In genomic region chr12:79969346-79970226, GRCm38 (mm10) we compare ENCODE assay signal across 9 mouse cellular contexts.
DNase-seq lines count a peak whose midpoint lies in the region; ATAC-seq lines count a peak whose summit lies in the region.
"Had no signal": no experiment of that assay in that cellular context is flagged by ENCODE, and none has a peak within 500 bp of the region (broad histone marks: within the 10 kb centered on the region; RNA-seq: fewer than 3 reads in every experiment).

No protein-coding gene starts in this region.

- H3K4me1 ChIP-seq in forebrain, embryonic 14.5 days (ENCODE audit: control insufficient read depth, insufficient read depth, low read length): peaks cover 35% of the 10 kb centered on the region
- peaks cover 49% of the 10 kb centered on the region for H3K4me1 ChIP-seq in intestine, embryonic 16.5 days (ENCODE audit: control insufficient read depth, insufficient read depth, low read length)
- H3K4me1 ChIP-seq in lung, embryonic 16.5 days (replicated peaks; ENCODE audit: control insufficient read depth, insufficient read depth, low read length): peaks cover 71% of the 10 kb centered on the region

- DNase-seq in right cerebral cortex, postnatal 10 days (ENCODE audit: low spot score in 2 of 2): peak; percentile 72 to 77
- no peak for DNase-seq in right cerebral cortex, adult 2 months (ENCODE audit: low spot score in 2 of 2)
- DNase-seq in forebrain, embryonic 14.5 days (ENCODE audit: low spot score): peak; percentile 77
- no peak for DNase-seq in gastrocnemius, adult 8-10 months (ENCODE audit: low spot score in 2 of 2)
- DNase-seq: liver, embryonic 13.5 days had no signal

- ATAC-seq in forebrain, embryonic 14.5 days: peak; percentile 32
- peak; percentile 22 for ATAC-seq in intestine, embryonic 16.5 days
- peak; percentile 13; the same call in 1 of the 2 replicates for ATAC-seq in lung, embryonic 16.5 days (ENCODE audit: low read depth)
- no peak for ATAC-seq in megakaryocyte-erythroid progenitor cell, adult 5-6 weeks (replicated peaks; ENCODE audit: low FRiP score, low TSS enrichment, poor library complexity, severe bottlenecking)
- ATAC-seq in erythroid progenitor cell, adult 5-6 weeks (replicated peaks; ENCODE audit: low FRiP score, poor library complexity, severe bottlenecking): no peak

- no peak overlapping the region for H3K9ac ChIP-seq in forebrain, embryonic 14.5 days (ENCODE audit: low read length)
- peak overlapping the region; percentile 53; the same call in 1 of the 2 replicates for H3K9ac ChIP-seq in intestine, embryonic 16.5 days (ENCODE audit: low read depth, low read length)
- peak overlapping the region; percentile 55 for H3K9ac ChIP-seq in lung, embryonic 16.5 days (ENCODE audit: low read length)
- H3K9ac ChIP-seq: liver, embryonic 13.5 days had no signal

- H3K27ac ChIP-seq in forebrain, embryonic 14.5 days (ENCODE audit: low read depth, low read length): peak overlapping the region; percentile 78
- peak overlapping the region; percentile 88 for H3K27ac ChIP-seq in intestine, embryonic 16.5 days (ENCODE audit: low read length)
- H3K27ac ChIP-seq in lung, embryonic 16.5 days (ENCODE audit: low read length): peak overlapping the region; percentile 87
- H3K27ac ChIP-seq: liver, embryonic 13.5 days had no signal

- H3K4me2 ChIP-seq in forebrain, embryonic 14.5 days (ENCODE audit: low read length): no peak overlapping the region
- H3K4me2 ChIP-seq in intestine, embryonic 16.5 days (ENCODE audit: low read depth, low read length): no peak overlapping the region
- no peak overlapping the region for H3K4me2 ChIP-seq in lung, embryonic 16.5 days (ENCODE audit: low read depth, low read length)
- H3K4me2 ChIP-seq: liver, embryonic 13.5 days had no signal

- H3K27me3 ChIP-seq in forebrain, embryonic 14.5 days (replicated peaks; ENCODE audit: control insufficient read depth, insufficient read depth, low read length): no peaks in the 10 kb centered on the region
- no peaks in the 10 kb centered on the region for H3K27me3 ChIP-seq in intestine, embryonic 16.5 days (replicated peaks; ENCODE audit: control insufficient read depth, insufficient read depth, low read length)
- H3K27me3 ChIP-seq in lung, embryonic 16.5 days (ENCODE audit: control insufficient read depth, insufficient read depth, low read depth, low read length): no peaks in the 10 kb centered on the region

- no peaks in the 10 kb centered on the region for H3K36me3 ChIP-seq in forebrain, embryonic 14.5 days (ENCODE audit: control insufficient read depth, insufficient read depth, low read length)
- H3K36me3 ChIP-seq in intestine, embryonic 16.5 days (ENCODE audit: control insufficient read depth, insufficient read depth, low read length): no peaks in the 10 kb centered on the region
- H3K36me3 ChIP-seq in lung, embryonic 16.5 days (ENCODE audit: control insufficient read depth, insufficient read depth, low read length): no peaks in the 10 kb centered on the region
- H3K36me3 ChIP-seq: liver, embryonic 13.5 days had no signal

- 73% methylated on average over 3 of the region's 3 CpGs for WGBS in forebrain, embryonic 14.5 days
- WGBS in intestine, embryonic 16.5 days: 79% methylated on average over 3 of the region's 3 CpGs
- 68% methylated on average over 3 of the region's 3 CpGs for WGBS in lung, embryonic 16.5 days

- no peak overlapping the region for H3K4me3 ChIP-seq in forebrain, embryonic 14.5 days (ENCODE audit: low read depth, low read length)
- no peak overlapping the region for H3K4me3 ChIP-seq in intestine, embryonic 16.5 days (ENCODE audit: low read length)
- H3K4me3 ChIP-seq in lung, embryonic 16.5 days (ENCODE audit: low read length): no peak overlapping the region
- H3K4me3 ChIP-seq: liver, embryonic 13.5 days had no signal

- no peaks in the 10 kb centered on the region for H3K9me3 ChIP-seq in forebrain, embryonic 14.5 days (replicated peaks; ENCODE audit: control insufficient read depth, low read length)
- no peaks in the 10 kb centered on the region for H3K9me3 ChIP-seq in intestine, embryonic 16.5 days (ENCODE audit: control insufficient read depth, low read length)
- H3K9me3 ChIP-seq in lung, embryonic 16.5 days (ENCODE audit: control insufficient read depth, low read length): no peaks in the 10 kb centered on the region
- H3K9me3 ChIP-seq: liver, embryonic 13.5 days had no signal

Comparison
In these comparisons a context has a peak if more than half of its experiments do, and no peak if none do; other contexts are left out.
1. DNase-seq: peak in right cerebral cortex, postnatal 10 days (2 of 2) and forebrain, embryonic 14.5 days (single experiment); none in right cerebral cortex, adult 2 months (0 of 2) and gastrocnemius, adult 8-10 months (0 of 2).
2. ATAC-seq: peak in forebrain, embryonic 14.5 days (single experiment), intestine, embryonic 16.5 days (single experiment) and lung, embryonic 16.5 days (single experiment); none in megakaryocyte-erythroid progenitor cell, adult 5-6 weeks (single experiment) and erythroid progenitor cell, adult 5-6 weeks (single experiment).
3. Peak in every context shown above with its lines, with median percentiles within 50 percentile points of each other: H3K27ac ChIP-seq.